Mouse (Mus musculus) heart, postnatal 0 days (tissue): Measurements from ENCODE around the gene Plod1.

Experiments used
- CTCF ChIP-seq: IDR thresholded peaks from 2 replicates; pipeline ENCODE4 v1.5.1; 2016; ENCODE audit warnings: antibody characterized with exemption, control low read depth, low read depth
- EP300 ChIP-seq: IDR thresholded peaks from 2 replicates; pipeline ENCODE4 v1.6.1; 2016; ENCODE audit warnings: antibody characterized with exemption, low read depth

DNA sequence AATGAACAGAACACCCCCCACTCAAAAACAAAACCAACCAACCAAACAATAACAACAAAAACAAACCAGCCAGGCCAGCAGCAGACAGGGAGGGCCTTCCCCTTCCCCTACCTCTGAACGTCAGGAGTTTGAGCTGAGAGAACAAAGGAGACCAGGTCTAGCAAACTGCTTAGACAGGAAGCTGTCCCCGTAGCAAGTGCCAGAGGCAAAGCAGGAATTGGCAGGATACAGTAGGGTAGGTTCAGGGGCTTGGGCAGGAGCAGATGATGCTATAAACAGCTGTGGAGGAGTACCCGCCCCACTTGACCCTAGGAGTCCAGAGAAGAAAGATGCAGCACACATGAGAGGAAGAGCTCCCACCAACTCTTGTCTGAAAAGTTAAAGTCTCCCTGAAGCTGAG lies 2.4 kb downstream of the Plod1 start:
- no peak for TF ChIP-seq CTCF
- TF ChIP-seq EP300: no peak
